Mouse (Mus musculus) liver, embryonic 13.5 days (tissue): Measurements from ENCODE around the gene Aasdh. TPM values are rescaled to one million over a fixed set of nuclear protein-coding genes. Genes with fewer than 3 reads are reported as not detected.

Experiments used
- ATAC-seq: fragments of 200-750 bp; cut with Nextera tagmentation; 2 replicates; pipeline ENCODE4 v1.8.0; 2017; ENCODE audit warnings: low read depth, mild to moderate bottlenecking, moderate number of reproducible peaks, moderate library complexity
- DNase-seq: peaks from one replicate; pipeline ENCODE4 v3.0.0; 2022
- H3K27ac ChIP-seq: fragments of 300-500 bp; sonication (generic); 2 replicates; pipeline ENCODE4 v1.5.1; 2015; ENCODE audit warnings: moderate library complexity, mild to moderate bottlenecking, inconsistent platforms
- H3K27me3 ChIP-seq: fragments of 300-500 bp; sonication (generic); 2 replicates; pipeline ENCODE4 v1.6.1; 2015; ENCODE audit warnings: mild to moderate bottlenecking, inconsistent platforms
- H3K36me3 ChIP-seq: fragments of 300-500 bp; sonication (generic); 2 replicates; pipeline ENCODE4 v1.6.1; 2015; ENCODE audit warnings: mild to moderate bottlenecking, inconsistent platforms
- H3K4me1 ChIP-seq: fragments of 300-500 bp; sonication (generic); replicated peaks from 2 replicates; pipeline ENCODE4 v1.6.1; 2015; ENCODE audit warnings: inconsistent platforms
- H3K4me2 ChIP-seq: fragments of 300-500 bp; sonication (generic); 2 replicates; pipeline ENCODE4 v1.6.1; 2015; ENCODE audit warnings: inconsistent platforms, mild to moderate bottlenecking, moderate library complexity
- H3K4me3 ChIP-seq: fragments of 300-500 bp; sonication (generic); replicated peaks from 2 replicates; pipeline ENCODE4 v1.5.1; 2015; ENCODE audit warnings: mild to moderate bottlenecking, inconsistent platforms
- H3K9ac ChIP-seq: fragments of 300-500 bp; sonication (generic); 2 replicates; pipeline ENCODE4 v1.6.1; 2015; ENCODE audit warnings: mild to moderate bottlenecking, inconsistent platforms
- H3K9me3 ChIP-seq: fragments of 300-500 bp; sonication (generic); replicated peaks from 2 replicates; pipeline ENCODE4 v1.6.1; 2016; ENCODE audit warnings: inconsistent platforms
- WGBS: fragments of 180-500 bp; shearing (Covaris S2); methylation state at CpG from one replicate; pipeline ENCODE4 v1.1.7; 2015; ENCODE audit not compliant: insufficient replicate concordance; 5-methylcytosine and 5-hydroxymethylcytosine counted together
- polyA plus RNA-seq: library from polyadenylated mRNA; unstranded; fragments of >200 nt; fragmentation: Nextera tagmentation; extraction: Ambion mirVana; gene quantifications from 2 replicates; pipeline ENCODE4 v1.2.1, GENCODE M21; 2015

Gene Aasdh
- polyA plus RNA-seq, 1 experiment from 2014 or later = 6.4 TPM

DNA sequence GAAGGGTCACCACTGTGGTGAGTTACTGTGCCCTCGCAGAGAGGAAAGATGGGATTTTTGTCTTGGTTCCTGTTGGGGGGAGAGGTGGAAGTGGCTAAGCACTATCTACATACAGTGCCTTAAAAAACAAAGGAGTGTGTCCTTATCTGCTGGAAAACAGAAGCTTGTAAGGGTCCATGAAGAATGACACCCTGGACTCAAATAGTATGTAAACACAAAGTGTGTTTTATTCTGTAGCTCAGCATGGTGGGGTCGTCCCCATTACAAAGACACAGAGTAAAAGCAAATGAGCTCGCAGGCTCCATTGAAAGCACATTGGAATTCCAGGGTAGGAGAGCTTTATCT, 813 bp upstream of the Aasdh start:
- Histone ChIP-seq H3K27ac (peak overlapping the region; percentile 90), H3K9ac (peak overlapping the region; percentile 88), H3K4me1 (peaks cover 22% of the 10 kb centered on the region), H3K36me3 (peaks cover 21% of the 10 kb centered on the region), H3K4me3 (peak overlapping the region; percentile 79), H3K4me2 (peak overlapping the region; percentile 88), H3K9me3 (no peaks in the 10 kb centered on the region), H3K27me3 (no peaks in the 10 kb centered on the region)
- DNase-seq (no peak), ATAC-seq (no peak)
- 13% methylated on average over 3 of the region's 3 CpGs for WGBS

DNA sequence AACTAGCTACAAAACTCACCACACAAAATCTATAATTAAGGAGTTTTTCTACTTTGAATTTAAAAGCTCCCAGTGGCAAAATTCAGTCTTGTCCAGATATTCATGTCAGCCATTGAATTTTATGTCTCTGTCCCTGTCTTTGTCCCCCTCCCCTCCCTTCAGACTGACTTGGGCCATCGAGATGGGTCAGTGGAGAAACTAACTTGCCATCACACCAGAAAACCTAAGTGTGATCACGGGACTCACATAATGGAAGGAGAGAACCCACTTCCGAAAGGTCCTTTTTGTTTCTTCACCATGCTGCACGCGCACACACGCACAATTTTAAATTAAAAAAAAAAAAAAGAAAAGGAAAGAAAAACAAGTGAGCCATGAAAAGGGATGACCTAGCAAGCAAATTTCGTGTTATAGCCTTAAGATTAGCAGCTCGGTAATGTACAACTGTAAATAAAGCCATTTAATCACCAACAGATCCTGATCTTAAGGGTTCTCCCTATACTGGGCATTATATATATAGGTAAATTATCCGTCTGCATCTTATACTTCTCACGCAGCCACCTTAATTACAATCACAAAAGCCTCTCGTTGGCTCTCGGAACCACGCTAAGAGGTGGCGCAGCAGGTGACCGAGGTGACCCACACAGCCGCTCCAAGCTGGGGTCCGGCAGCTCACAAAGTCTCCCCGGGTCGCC, 455 bp downstream of the Aasdh start:
- Histone ChIP-seq H3K27me3 (no peaks in the 10 kb centered on the region), H3K9me3 (no peaks in the 10 kb centered on the region), H3K9ac (peak overlapping the region; percentile 88), H3K27ac (peak overlapping the region; percentile 90), H3K4me1 (peaks cover 21% of the 10 kb centered on the region), H3K4me2 (peak overlapping the region; percentile 88), H3K4me3 (peak overlapping the region; percentile 79), H3K36me3 (peaks cover 9% of the 10 kb centered on the region; the same call in 1 of the 2 replicates)
- DNase-seq = no peak
- WGBS = under 1% methylated on average over 19 of the region's 19 CpGs
- peak; percentile 69 for ATAC-seq

DNA sequence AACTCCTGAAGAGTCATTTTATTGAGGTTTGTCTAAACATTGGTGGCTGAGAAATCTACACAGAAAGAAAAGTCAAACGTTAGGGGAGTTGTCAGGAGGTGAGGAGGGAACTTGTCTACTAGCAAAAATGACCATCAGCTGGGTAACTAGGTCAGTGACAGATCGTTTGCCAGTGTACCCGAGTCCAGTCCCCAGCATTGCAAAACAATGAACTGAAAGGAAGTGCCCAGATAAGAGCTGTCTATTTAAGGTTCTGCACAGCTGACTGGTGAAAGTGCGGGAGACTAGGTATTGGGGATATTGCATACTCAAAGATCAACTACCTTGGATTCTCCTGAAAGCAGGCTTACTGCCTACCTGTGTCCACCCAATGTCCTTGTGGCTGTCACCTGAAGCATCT, 3.2 kb downstream of the Aasdh start:
- Histone ChIP-seq H3K27me3 (no peaks in the 10 kb centered on the region), H3K9me3 (no peaks in the 10 kb centered on the region), H3K27ac (no peak overlapping the region), H3K4me2 (no peak overlapping the region), H3K9ac (no peak overlapping the region), H3K4me1 (peaks cover 21% of the 10 kb centered on the region), H3K4me3 (no peak overlapping the region), H3K36me3 (0 out of 2 replicates have a peak, but pooled peaks cover 6% of the 10 kb centered on the region)
- no peak for DNase-seq
- ATAC-seq = no peak
- 29% methylated on average over 4 of the region's 4 CpGs for WGBS

DNA sequence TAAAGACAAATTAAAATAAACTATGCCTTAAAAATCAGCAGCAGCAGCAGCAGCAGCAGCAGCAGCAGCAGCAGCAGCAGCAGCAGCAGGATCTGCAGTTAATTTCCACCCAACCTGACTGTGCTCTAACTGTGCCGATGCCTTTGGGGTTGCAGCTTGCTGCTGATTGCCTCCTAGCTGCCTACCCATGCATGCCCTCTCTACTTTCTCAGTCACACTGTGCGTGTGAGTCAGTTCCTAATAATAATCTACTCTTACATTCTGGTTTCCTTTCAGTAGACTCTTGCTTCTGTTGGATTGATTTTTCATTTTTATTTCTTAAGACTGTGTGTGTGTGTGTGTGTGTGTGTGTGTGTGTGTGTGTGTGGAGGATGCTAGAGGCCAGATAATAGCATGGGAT, 12.2 kb downstream of the Aasdh start:
- WGBS = 80% methylated on average over 2 of the region's 2 CpGs
- H3K4me3 ChIP-seq = no peak overlapping the region
- DNase-seq = no peak
- H3K27me3 ChIP-seq = no peaks in the 10 kb centered on the region
- no peak overlapping the region for H3K27ac ChIP-seq
- H3K9me3 ChIP-seq = no peaks in the 10 kb centered on the region
- H3K4me1 ChIP-seq = no peaks in the 10 kb centered on the region
- ATAC-seq = no peak
- H3K4me2 ChIP-seq = no peak overlapping the region
- H3K36me3 ChIP-seq = peaks cover 57% of the 10 kb centered on the region
- no peak overlapping the region for H3K9ac ChIP-seq

DNA sequence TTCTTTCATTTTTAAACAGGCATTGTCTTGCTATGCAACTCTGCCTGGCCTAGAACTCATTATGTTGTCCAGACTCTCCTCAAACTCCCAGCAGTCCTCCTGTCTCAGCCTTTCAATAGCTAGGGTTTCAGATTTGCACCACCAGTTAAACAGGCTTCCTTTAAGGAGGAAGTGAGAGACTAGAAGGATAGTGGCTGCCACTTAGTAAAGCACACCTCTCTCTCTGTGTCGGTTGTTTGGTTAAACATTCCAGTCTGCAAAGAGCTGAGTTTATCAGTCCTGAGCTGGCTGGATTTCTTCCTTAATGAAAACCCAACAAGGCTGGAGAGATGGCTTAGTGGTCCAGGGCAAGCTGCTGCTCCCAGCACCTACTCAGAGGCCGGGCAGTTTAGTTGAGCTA, 12.7 kb downstream of the Aasdh start:
- H3K9ac ChIP-seq = no peak overlapping the region
- H3K4me1 ChIP-seq = no peaks in the 10 kb centered on the region
- ATAC-seq (no peak), DNase-seq (no peak)
- H3K4me3 ChIP-seq = no peak overlapping the region
- H3K27me3 ChIP-seq = no peaks in the 10 kb centered on the region
- no peak overlapping the region for H3K4me2 ChIP-seq
- no peaks in the 10 kb centered on the region for H3K9me3 ChIP-seq
- no peak overlapping the region for H3K27ac ChIP-seq
- 53% methylated on average over 2 of the region's 2 CpGs for WGBS
- peaks cover 59% of the 10 kb centered on the region for H3K36me3 ChIP-seq

DNA sequence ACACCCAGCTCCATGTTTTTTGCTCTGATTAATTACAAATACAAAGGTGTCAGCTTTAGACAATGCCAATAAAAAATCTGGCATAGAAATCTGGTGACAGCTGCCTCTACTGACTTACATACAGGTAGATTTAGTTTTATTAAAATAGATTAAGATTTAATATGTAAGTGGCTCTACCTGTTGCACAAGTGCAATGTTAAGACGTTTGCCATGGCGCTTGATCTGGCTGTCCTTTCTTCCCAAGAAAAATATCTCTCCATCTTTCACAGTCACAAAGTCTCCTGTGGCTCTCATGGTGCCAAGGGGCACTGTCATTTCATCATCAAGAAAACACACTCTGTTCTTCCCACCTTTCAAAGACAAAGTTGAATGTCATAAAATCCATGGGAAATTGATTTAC, 18.3 kb downstream of the Aasdh start:
- WGBS = 79% methylated on average over 2 of the region's 2 CpGs
- no peak overlapping the region for H3K9ac ChIP-seq
- H3K9me3 ChIP-seq = no peaks in the 10 kb centered on the region
- no peak overlapping the region for H3K4me3 ChIP-seq
- DNase-seq (no peak), ATAC-seq (no peak)
- H3K36me3 ChIP-seq = peaks cover 69% of the 10 kb centered on the region
- H3K27ac ChIP-seq = no peak overlapping the region
- H3K4me1 ChIP-seq = no peaks in the 10 kb centered on the region
- no peaks in the 10 kb centered on the region for H3K27me3 ChIP-seq
- no peak overlapping the region for H3K4me2 ChIP-seq

DNA sequence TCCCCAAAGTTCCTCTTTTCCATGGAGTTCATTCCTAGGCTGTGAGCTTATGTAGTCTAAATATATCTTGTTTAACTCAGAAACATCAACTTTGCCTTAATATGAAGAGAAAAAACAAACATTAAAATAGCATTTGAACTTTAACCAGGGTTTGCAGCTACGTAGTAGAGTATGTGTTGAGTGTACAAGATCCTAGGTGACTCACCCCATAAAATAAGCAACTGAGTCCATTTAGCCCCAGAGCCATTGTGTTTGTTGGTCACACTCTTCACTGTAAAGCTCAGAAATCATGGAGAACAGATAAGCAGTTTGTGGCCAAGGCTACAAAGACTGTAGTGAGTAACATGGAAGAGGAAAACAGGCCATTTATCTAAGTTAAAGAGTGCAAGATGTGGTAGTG, 21.2 kb downstream of the Aasdh start:
- 83% methylated on average over 1 of the region's 1 CpGs for WGBS
- H3K36me3 ChIP-seq = peaks cover 61% of the 10 kb centered on the region
- no peak for DNase-seq
- H3K27ac ChIP-seq = no peak overlapping the region
- H3K27me3 ChIP-seq = no peaks in the 10 kb centered on the region
- H3K9ac ChIP-seq = no peak overlapping the region
- no peaks in the 10 kb centered on the region for H3K4me1 ChIP-seq
- no peak overlapping the region for H3K4me3 ChIP-seq
- no peaks in the 10 kb centered on the region for H3K9me3 ChIP-seq
- no peak for ATAC-seq
- H3K4me2 ChIP-seq = no peak overlapping the region

DNA sequence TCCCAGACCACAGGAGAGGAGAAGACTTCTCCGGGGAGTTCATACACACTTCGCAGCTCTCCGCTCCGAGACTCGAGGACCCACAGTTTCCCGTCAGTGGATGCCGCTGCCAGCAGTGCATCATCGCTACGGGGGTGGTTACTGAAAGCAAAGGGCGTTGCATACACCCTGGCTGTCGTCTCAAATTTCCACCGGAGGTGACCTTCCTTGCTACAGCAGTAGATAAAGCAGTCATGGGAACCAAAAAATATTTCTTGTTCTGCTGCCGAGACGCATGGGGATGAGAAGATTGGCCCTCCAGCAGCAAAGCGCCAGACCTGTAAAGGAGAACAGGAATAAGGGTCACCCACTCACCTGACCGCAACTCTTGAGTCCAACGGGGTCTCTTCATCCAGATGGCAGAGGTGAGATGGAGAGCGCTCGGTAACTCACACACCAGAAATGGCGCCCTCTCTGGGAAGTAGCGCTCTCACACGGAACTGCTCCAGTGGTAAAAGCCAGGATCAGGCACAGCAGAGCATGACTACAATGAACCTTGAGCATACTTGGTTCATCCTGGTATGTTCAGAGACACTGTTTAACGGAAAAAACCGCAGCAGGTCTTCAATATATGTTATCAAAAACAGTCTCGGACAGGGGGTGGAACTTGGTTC, 29.1 kb downstream of the Aasdh start:
- DNase-seq (no peak), ATAC-seq (no peak)
- peaks cover 44% of the 10 kb centered on the region for H3K36me3 ChIP-seq
- H3K27ac ChIP-seq = no peak overlapping the region
- H3K9ac ChIP-seq = no peak overlapping the region
- H3K27me3 ChIP-seq = no peaks in the 10 kb centered on the region
- H3K4me2 ChIP-seq = no peak overlapping the region
- H3K9me3 ChIP-seq = no peaks in the 10 kb centered on the region
- no peak overlapping the region for H3K4me3 ChIP-seq
- WGBS = 87% methylated on average over 25 of the region's 25 CpGs
- H3K4me1 ChIP-seq = no peaks in the 10 kb centered on the region

DNA sequence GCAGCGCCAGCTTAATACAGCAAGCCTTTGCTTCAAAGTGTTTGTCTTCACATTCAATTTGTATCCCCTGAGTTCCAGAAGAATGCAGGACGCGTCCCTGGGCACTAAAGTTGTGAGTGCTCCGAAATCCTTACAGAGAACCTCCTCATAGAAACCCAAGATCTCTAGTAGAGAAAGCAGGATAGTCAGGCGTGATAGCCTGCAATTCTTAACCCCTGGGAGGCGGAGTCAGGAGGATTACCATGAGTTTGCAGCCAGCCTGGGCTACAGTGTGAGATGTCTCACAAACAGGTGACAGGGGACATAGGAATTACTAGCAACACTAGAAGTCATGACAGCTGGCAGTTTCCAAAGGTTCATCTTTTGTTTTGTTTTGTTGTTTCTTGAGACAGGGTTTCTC, 35.8 kb downstream of the Aasdh start:
- H3K9ac ChIP-seq = peak overlapping the region; percentile 28; the same call in 1 of the 2 replicates
- ATAC-seq (no peak), DNase-seq (no peak)
- H3K9me3 ChIP-seq = no peaks in the 10 kb centered on the region
- H3K36me3 ChIP-seq = peaks cover 12% of the 10 kb centered on the region
- no peaks in the 10 kb centered on the region for H3K27me3 ChIP-seq
- 45% methylated on average over 6 of the region's 6 CpGs for WGBS
- peak overlapping the region; percentile 75 for H3K4me2 ChIP-seq
- H3K4me3 ChIP-seq = peak overlapping the region; percentile 57
- no peak overlapping the region for H3K27ac ChIP-seq
- H3K4me1 ChIP-seq = 0 out of 2 replicates have a peak, but pooled peaks cover 8% of the 10 kb centered on the region

DNA sequence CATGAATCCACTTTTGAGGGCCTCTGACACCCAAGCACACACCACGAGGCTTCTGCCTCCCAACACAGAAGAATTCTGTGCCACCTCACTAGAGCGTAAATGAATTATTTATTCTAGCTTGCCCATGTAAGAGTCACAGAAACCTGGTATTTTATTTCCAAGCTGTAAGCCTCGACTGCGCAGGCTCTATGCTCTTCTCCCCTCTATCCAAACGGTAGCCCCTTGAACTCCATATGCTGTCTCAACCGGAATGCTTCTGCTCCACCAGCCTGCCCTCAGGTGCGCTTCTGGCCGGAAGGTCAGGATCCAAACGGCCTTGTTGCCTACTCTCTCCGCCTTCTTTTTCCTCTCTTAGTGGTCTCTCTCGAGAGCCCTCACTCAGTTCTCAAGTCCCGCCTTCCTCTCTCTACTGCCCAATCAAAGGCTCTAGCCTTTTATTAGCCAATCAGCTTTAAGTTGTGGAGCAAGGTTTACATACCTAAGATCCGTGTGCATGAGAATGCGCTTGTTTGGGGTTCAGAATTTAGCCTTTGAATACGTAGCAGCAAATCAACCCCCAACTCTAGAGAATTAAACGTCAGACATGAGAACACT, 36.5 kb downstream of the Aasdh start:
- WGBS = 26% methylated on average over 16 of the region's 16 CpGs
- peak overlapping the region; percentile 75 for H3K4me2 ChIP-seq
- DNase-seq (peak; percentile 15), ATAC-seq (peak; percentile 83)
- no peak overlapping the region for H3K27ac ChIP-seq
- H3K9me3 ChIP-seq = no peaks in the 10 kb centered on the region
- no peaks in the 10 kb centered on the region for H3K27me3 ChIP-seq
- H3K4me1 ChIP-seq = 0 out of 2 replicates have a peak, but pooled peaks cover 8% of the 10 kb centered on the region
- peak overlapping the region; percentile 28 for H3K9ac ChIP-seq
- H3K36me3 ChIP-seq = peaks cover 12% of the 10 kb centered on the region
- peak overlapping the region; percentile 57 for H3K4me3 ChIP-seq

DNA sequence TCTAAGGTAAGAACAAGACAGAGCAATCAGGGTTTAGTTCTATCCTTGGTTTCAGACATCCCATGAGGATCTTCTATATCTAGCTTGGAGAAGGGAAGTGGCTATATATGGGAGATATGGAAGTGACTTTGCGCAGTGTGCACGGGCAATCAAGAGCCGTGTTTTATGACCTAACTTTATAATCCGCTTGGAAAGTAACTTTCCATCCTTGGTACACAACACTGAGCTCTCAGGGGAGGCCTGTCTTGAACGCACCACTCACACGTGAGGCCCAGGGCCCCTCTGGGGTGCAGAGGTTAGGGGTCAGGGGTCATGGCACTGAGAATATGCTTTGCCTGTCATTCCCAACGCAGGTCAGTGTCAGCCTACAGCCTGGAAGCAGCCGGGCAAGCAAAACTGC, 38.5 kb downstream of the Aasdh start:
- no peak for ATAC-seq
- no peak overlapping the region for H3K4me3 ChIP-seq

More for the DNA sequence above, 38.5 kb downstream of the Aasdh start:
- Histone ChIP-seq H3K27me3 (no peaks in the 10 kb centered on the region), H3K9ac (no peak overlapping the region), H3K27ac (no peak overlapping the region), H3K4me2 (no peak overlapping the region), H3K36me3 (peaks cover 4% of the 10 kb centered on the region), H3K9me3 (no peaks in the 10 kb centered on the region), H3K4me1 (0 out of 2 replicates have a peak, but pooled peaks cover 8% of the 10 kb centered on the region)
- DNase-seq = no peak
- WGBS = 76% methylated on average over 8 of the region's 8 CpGs
